Mouse (Mus musculus): Measurements from ENCODE around the gene Vps26a. TPM values are rescaled to one million over a fixed set of nuclear protein-coding genes. Genes with fewer than 3 reads are reported as not detected.

Gene Vps26a
- polyA plus RNA-seq, 1 experiment from 2014 or later: 72.8 TPM

GRCm38 (mm10) chr10:62509032-62509656, 22.5 kb upstream of the Vps26a start:
- Histone ChIP-seq H3K27me3 (peaks cover 24% of the 10 kb centered on the region), H3K9me3 (no peaks in the 10 kb centered on the region), H3K27ac (no peak overlapping the region), H3K9ac (replicated peaks) (no peak overlapping the region), H3K4me2 (peak overlapping the region; percentile 57; the same call in 1 of the 2 replicates), H3K36me3 (no peaks in the 10 kb centered on the region), H3K4me1 (replicated peaks) (peaks cover 6% of the 10 kb centered on the region), H3K4me3 (replicated peaks) (no peak overlapping the region)
- ATAC-seq (ENCODE audit: insufficient number of reproducible peaks, insufficient read depth, low FRiP score, low TSS enrichment, low read depth): no peak
- WGBS: 64% methylated on average over 11 of the region's 11 CpGs

GRCm38 (mm10) chr10:62508459-62508858, 21.9 kb upstream of the Vps26a start:
- Histone ChIP-seq H3K36me3 (no peaks in the 10 kb centered on the region), H3K9ac (replicated peaks) (no peak overlapping the region), H3K4me3 (replicated peaks) (peak overlapping the region; percentile 33), H3K9me3 (no peaks in the 10 kb centered on the region), H3K27me3 (peaks cover 24% of the 10 kb centered on the region), H3K4me2 (peak overlapping the region; percentile 57), H3K4me1 (replicated peaks) (peaks cover 6% of the 10 kb centered on the region), H3K27ac (no peak overlapping the region)
- ATAC-seq (ENCODE audit: insufficient number of reproducible peaks, insufficient read depth, low FRiP score, low TSS enrichment, low read depth): no peak
- 5% methylated on average over 11 of the region's 11 CpGs for WGBS

GRCm38 (mm10) chr10:62507591-62508308, 21.1 kb upstream of the Vps26a start:
- H3K4me1 ChIP-seq (replicated peaks): peaks cover 6% of the 10 kb centered on the region
- H3K27me3 ChIP-seq: peaks cover 24% of the 10 kb centered on the region
- no peaks in the 10 kb centered on the region for H3K9me3 ChIP-seq
- H3K4me3 ChIP-seq (replicated peaks): peak overlapping the region; percentile 33
- H3K36me3 ChIP-seq: no peaks in the 10 kb centered on the region
- ATAC-seq (ENCODE audit: insufficient number of reproducible peaks, insufficient read depth, low FRiP score, low TSS enrichment, low read depth): no peak
- no peak overlapping the region; the same call in 1 of the 2 replicates for H3K9ac ChIP-seq (replicated peaks)
- 16% methylated on average over 18 of the region's 18 CpGs for WGBS
- no peak overlapping the region for H3K27ac ChIP-seq
- H3K4me2 ChIP-seq: peak overlapping the region; percentile 57

GRCm38 (mm10) chr10:62507071-62507470, 20.5 kb upstream of the Vps26a start:
- Histone ChIP-seq H3K36me3 (no peaks in the 10 kb centered on the region), H3K9me3 (no peaks in the 10 kb centered on the region)
- ATAC-seq (ENCODE audit: insufficient number of reproducible peaks, insufficient read depth, low FRiP score, low TSS enrichment, low read depth): no peak

GRCm38 (mm10) chr10:62506019-62506556, 19.5 kb upstream of the Vps26a start:
- Histone ChIP-seq H3K4me1 (replicated peaks) (peaks cover 6% of the 10 kb centered on the region), H3K4me3 (replicated peaks) (no peak overlapping the region), H3K27me3 (peaks cover 24% of the 10 kb centered on the region), H3K4me2 (no peak overlapping the region), H3K27ac (no peak overlapping the region), H3K9me3 (no peaks in the 10 kb centered on the region), H3K36me3 (no peaks in the 10 kb centered on the region), H3K9ac (replicated peaks) (no peak overlapping the region)
- ATAC-seq (ENCODE audit: insufficient number of reproducible peaks, insufficient read depth, low FRiP score, low TSS enrichment, low read depth): no peak
- 79% methylated on average over 17 of the region's 17 CpGs for WGBS

More at GRCm38 (mm10) chr10:62507071-62507470, 20.5 kb upstream of the Vps26a start:
- Histone ChIP-seq H3K27me3 (peaks cover 24% of the 10 kb centered on the region), H3K27ac (no peak overlapping the region), H3K4me2 (no peak overlapping the region), H3K4me1 (replicated peaks) (peaks cover 6% of the 10 kb centered on the region), H3K9ac (replicated peaks) (no peak overlapping the region), H3K4me3 (replicated peaks) (no peak overlapping the region)
- WGBS: 85% methylated on average over 4 of the region's 4 CpGs

- Histone ChIP-seq H3K27me3 (peaks cover 24% of the 10 kb centered on the region), H3K27ac (no peak overlapping the region), H3K9me3 (no peaks in the 10 kb centered on the region), H3K9ac (replicated peaks) (no peak overlapping the region), H3K4me3 (replicated peaks) (no peak overlapping the region), H3K4me2 (no peak overlapping the region), H3K36me3 (no peaks in the 10 kb centered on the region), H3K4me1 (replicated peaks) (peaks cover 6% of the 10 kb centered on the region)
- 83% methylated on average over 9 of the region's 9 CpGs for WGBS
- ATAC-seq (ENCODE audit: insufficient number of reproducible peaks, insufficient read depth, low FRiP score, low TSS enrichment, low read depth): no peak
These were observed 18.8 kb upstream of the Vps26a start for GRCm38 (mm10) chr10:62505224-62505983.

- Histone ChIP-seq H3K4me3 (replicated peaks) (no peak overlapping the region), H3K27ac (no peak overlapping the region), H3K4me1 (replicated peaks) (peaks cover 6% of the 10 kb centered on the region), H3K9ac (replicated peaks) (no peak overlapping the region), H3K36me3 (no peaks in the 10 kb centered on the region), H3K9me3 (no peaks in the 10 kb centered on the region), H3K27me3 (peaks cover 22% of the 10 kb centered on the region), H3K4me2 (no peak overlapping the region)
- WGBS: 72% methylated on average over 12 of the region's 12 CpGs
- ATAC-seq (ENCODE audit: insufficient number of reproducible peaks, insufficient read depth, low FRiP score, low TSS enrichment, low read depth): no peak
These were observed 17.4 kb upstream of the Vps26a start for GRCm38 (mm10) chr10:62503836-62504628.

GRCm38 (mm10) chr10:62503353-62503752, 16.7 kb upstream of the Vps26a start:
- H3K36me3 ChIP-seq: no peaks in the 10 kb centered on the region
- no peak overlapping the region for H3K4me2 ChIP-seq
- no peak overlapping the region for H3K9ac ChIP-seq (replicated peaks)
- H3K4me1 ChIP-seq (replicated peaks): peaks cover 4% of the 10 kb centered on the region
- ATAC-seq (ENCODE audit: insufficient number of reproducible peaks, insufficient read depth, low FRiP score, low TSS enrichment, low read depth): no peak
- 70% methylated on average over 4 of the region's 4 CpGs for WGBS
- H3K27me3 ChIP-seq: peaks cover 15% of the 10 kb centered on the region
- H3K9me3 ChIP-seq: no peaks in the 10 kb centered on the region
- H3K27ac ChIP-seq: no peak overlapping the region
- H3K4me3 ChIP-seq (replicated peaks): no peak overlapping the region

GRCm38 (mm10) chr10:62501951-62502350, 15.3 kb upstream of the Vps26a start:
- no peaks in the 10 kb centered on the region for H3K9me3 ChIP-seq
- no peak for ATAC-seq (ENCODE audit: insufficient number of reproducible peaks, insufficient read depth, low FRiP score, low TSS enrichment, low read depth)
- no peaks in the 10 kb centered on the region for H3K4me1 ChIP-seq (replicated peaks)
- no peak overlapping the region for H3K27ac ChIP-seq
- no peak overlapping the region for H3K4me2 ChIP-seq
- 82% methylated on average over 7 of the region's 7 CpGs for WGBS
- no peak overlapping the region for H3K4me3 ChIP-seq (replicated peaks)
- H3K36me3 ChIP-seq: no peaks in the 10 kb centered on the region
- peaks cover 7% of the 10 kb centered on the region; the same call in 1 of the 2 replicates for H3K27me3 ChIP-seq
- H3K9ac ChIP-seq (replicated peaks): no peak overlapping the region

- Histone ChIP-seq H3K27me3 (0 out of 2 replicates have a peak, but pooled peaks cover 2% of the 10 kb centered on the region), H3K27ac (no peak overlapping the region), H3K4me2 (no peak overlapping the region), H3K9me3 (no peaks in the 10 kb centered on the region), H3K4me3 (replicated peaks) (no peak overlapping the region), H3K4me1 (replicated peaks) (no peaks in the 10 kb centered on the region), H3K9ac (replicated peaks) (no peak overlapping the region), H3K36me3 (no peaks in the 10 kb centered on the region)
- 90% methylated on average over 9 of the region's 9 CpGs for whole genome bisulfite sequencing
- ATAC-seq (ENCODE audit: insufficient number of reproducible peaks, insufficient read depth, low FRiP score, low TSS enrichment, low read depth): no peak
These were observed 14.5 kb upstream of the Vps26a start for GRCm38 (mm10) chr10:62500916-62501615.
